Mouse (Mus musculus) cortical plate, adult 2 months (tissue): ENCODE measurements at regions not wholly inside any gene's neighbourhood (a gene's known extent, or its start where the extent isn't known, plus 50 kb on each side); places are given as distances from the start of the nearest gene placed in this dataset.

Source experiments
- H3K27ac ChIP-seq: fragments of 200-500 bp; 2 replicates; pipeline ENCODE4 v1.5.1; 2012; ENCODE audit warnings: low read length, control low read depth, inconsistent platforms; ENCODE audit not compliant: insufficient read depth
- H3K4me1 ChIP-seq: fragments of 200-500 bp; 2 replicates; pipeline ENCODE4 v1.6.1; 2011; ENCODE audit warnings: low read length; ENCODE audit not compliant: control insufficient read depth, insufficient read depth
- H3K4me3 ChIP-seq: fragments of 200-500 bp; 2 replicates; pipeline ENCODE4 v1.5.1; 2011; ENCODE audit warnings: mild to moderate bottlenecking, low read length, control low read depth; ENCODE audit not compliant: insufficient read depth
- CTCF ChIP-seq: fragments of 200-500 bp; IDR thresholded peaks from 2 replicates; pipeline ENCODE4 v1.5.1; 2011; ENCODE audit warnings: mild to moderate bottlenecking, control low read depth, low read length; ENCODE audit not compliant: insufficient read depth; ENCODE audit errors: extremely low read depth
- POLR2A ChIP-seq: fragments of 200-500 bp; IDR thresholded peaks from 2 replicates; pipeline ENCODE4 v1.6.1; 2011; ENCODE audit warnings: mild to moderate bottlenecking, low read length, control low read depth; ENCODE audit not compliant: insufficient read depth; ENCODE audit errors: extremely low read depth

- H3K27ac ChIP-seq = no peak overlapping the region
- no peaks in the 10 kb centered on the region for H3K4me1 ChIP-seq
- TF ChIP-seq POLR2A (no peak), CTCF (no peak)
- no peak overlapping the region for H3K4me3 ChIP-seq
These were observed 87.8 kb upstream of the Enpp6 start for GRCm38 (mm10) chr8:46898697-46899445.

GRCm38 (mm10) chr8:46900826-46901225 is 85.9 kb upstream of the Enpp6 start:
- TF ChIP-seq CTCF (no peak), POLR2A (no peak)
- no peak overlapping the region for H3K4me3 ChIP-seq
- no peaks in the 10 kb centered on the region for H3K4me1 ChIP-seq

GRCm38 (mm10) chr8:46904731-46905130 is 82.0 kb upstream of the Enpp6 start:
- Histone ChIP-seq H3K4me3 (no peak overlapping the region), H3K27ac (no peak overlapping the region), H3K4me1 (no peaks in the 10 kb centered on the region)
- TF ChIP-seq POLR2A (no peak), CTCF (no peak)

More at GRCm38 (mm10) chr8:46900826-46901225, 85.9 kb upstream of the Enpp6 start:
- H3K27ac ChIP-seq = no peak overlapping the region

DNA sequence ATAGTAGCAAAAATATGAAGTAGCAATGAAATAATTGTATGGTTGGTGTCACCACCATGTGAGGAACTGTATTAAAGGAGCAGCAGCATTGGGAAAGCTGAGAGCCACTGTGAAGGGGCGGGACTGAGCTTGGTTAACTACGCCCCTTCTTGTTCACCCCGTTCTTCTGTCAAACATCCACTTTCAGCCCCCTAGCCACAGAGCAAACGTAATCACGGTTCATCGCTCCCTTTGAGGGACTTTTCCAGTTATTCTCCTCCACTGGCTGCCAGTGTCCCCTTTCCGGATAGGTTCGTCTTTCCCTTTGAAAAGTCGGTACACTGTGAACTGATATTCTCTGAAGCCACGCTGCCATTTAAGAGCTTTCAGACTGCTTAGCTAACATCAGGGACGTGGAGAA is 79.3 kb upstream of the Enpp6 start:
- Histone ChIP-seq H3K27ac (no peak overlapping the region), H3K4me1 (no peaks in the 10 kb centered on the region), H3K4me3 (no peak overlapping the region)
- TF ChIP-seq POLR2A = no peak
- no peak for TF ChIP-seq CTCF

GRCm38 (mm10) chr8:46908186-46908585 is 78.5 kb upstream of the Enpp6 start:
- Histone ChIP-seq H3K4me3 (no peak overlapping the region), H3K27ac (no peak overlapping the region), H3K4me1 (no peaks in the 10 kb centered on the region)
- TF ChIP-seq CTCF (no peak), POLR2A (no peak)

- Histone ChIP-seq H3K4me3 (no peak overlapping the region), H3K4me1 (no peaks in the 10 kb centered on the region), H3K27ac (no peak overlapping the region)
- no peak for TF ChIP-seq POLR2A
- no peak for TF ChIP-seq CTCF
These were observed 72.7 kb upstream of the Enpp6 start for GRCm38 (mm10) chr8:46913956-46914355.

DNA sequence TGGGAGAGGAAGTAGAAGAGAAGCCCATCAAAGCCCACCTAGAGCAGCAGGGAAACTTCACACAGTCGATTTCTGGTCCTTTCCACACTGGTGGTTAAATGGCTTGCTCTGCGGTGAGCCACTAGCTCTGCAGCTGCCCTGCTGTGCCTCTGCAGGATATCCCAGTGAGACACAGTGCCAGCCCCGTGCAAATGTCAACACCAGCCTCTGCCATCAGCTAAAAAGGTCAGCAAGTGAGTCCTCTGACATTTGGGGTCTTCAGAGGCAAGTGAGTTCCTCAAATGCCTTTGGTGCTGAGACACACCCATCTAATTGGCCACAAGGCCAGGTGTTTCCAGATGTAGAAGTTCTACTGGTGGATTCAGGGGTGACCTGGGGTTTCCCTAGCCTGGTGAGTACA is 66.6 kb upstream of the Enpp6 start:
- Histone ChIP-seq H3K4me1 (no peaks in the 10 kb centered on the region), H3K4me3 (no peak overlapping the region), H3K27ac (no peak overlapping the region)
- TF ChIP-seq CTCF = no peak
- no peak for TF ChIP-seq POLR2A

GRCm38 (mm10) chr8:46921075-46921474 is 65.6 kb upstream of the Enpp6 start:
- no peak overlapping the region for H3K4me3 ChIP-seq
- H3K4me1 ChIP-seq = no peaks in the 10 kb centered on the region
- TF ChIP-seq CTCF (no peak), POLR2A (no peak)
- no peak overlapping the region for H3K27ac ChIP-seq

DNA sequence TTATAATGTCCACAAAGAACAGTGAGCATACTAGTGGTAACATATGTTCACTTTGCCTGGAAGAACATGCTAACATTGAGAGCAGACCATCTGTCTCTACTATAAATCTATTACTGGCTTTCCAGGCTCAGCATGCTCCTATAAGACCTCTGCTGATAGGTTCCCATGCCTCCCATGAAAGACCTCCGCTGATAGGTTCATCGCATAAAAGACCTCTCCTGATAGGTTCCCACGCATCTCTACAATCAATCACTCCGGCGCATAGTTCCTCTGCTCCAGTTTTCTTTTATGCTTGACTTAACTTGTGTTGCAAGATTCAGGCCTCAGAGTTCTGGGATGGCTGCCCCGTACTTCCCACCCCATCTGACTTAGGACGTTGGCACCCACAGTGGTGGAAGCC is 65.1 kb upstream of the Enpp6 start:
- TF ChIP-seq CTCF = no peak
- no peak for TF ChIP-seq POLR2A
- no peak overlapping the region for H3K27ac ChIP-seq
- H3K4me3 ChIP-seq = no peak overlapping the region
- H3K4me1 ChIP-seq = no peaks in the 10 kb centered on the region

- TF ChIP-seq CTCF (no peak), POLR2A (no peak)
- no peak overlapping the region for H3K27ac ChIP-seq
- no peak overlapping the region for H3K4me3 ChIP-seq
- no peaks in the 10 kb centered on the region for H3K4me1 ChIP-seq
These were observed 61.7 kb upstream of the Enpp6 start for GRCm38 (mm10) chr8:46924787-46925548.
